Mouse (Mus musculus): ENCODE results near the gene Slc37a2.

Gene Slc37a2

DNA sequence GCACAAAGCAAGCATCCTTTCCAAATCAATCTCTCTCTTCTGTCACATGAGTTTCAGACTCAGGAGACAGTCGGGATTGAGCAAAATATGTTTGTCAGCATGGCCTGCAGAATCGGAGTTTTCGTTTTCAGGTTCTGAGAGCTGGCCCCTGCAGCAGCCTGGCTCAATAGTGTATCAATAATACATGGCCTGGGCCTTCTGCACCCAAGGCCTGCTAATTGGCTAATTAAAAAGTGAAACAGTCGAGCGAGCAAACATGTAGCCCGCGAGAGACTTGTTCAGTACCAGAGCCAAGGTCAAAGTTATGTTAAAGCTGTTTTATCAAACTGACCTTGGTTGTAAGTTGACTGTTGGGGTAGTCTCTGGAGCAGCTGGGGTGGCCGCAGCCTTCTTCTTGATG is 34.8 kb downstream of the Slc37a2 start:
- no peak for DNase-seq (ENCODE audit: extremely low spot score)

DNA sequence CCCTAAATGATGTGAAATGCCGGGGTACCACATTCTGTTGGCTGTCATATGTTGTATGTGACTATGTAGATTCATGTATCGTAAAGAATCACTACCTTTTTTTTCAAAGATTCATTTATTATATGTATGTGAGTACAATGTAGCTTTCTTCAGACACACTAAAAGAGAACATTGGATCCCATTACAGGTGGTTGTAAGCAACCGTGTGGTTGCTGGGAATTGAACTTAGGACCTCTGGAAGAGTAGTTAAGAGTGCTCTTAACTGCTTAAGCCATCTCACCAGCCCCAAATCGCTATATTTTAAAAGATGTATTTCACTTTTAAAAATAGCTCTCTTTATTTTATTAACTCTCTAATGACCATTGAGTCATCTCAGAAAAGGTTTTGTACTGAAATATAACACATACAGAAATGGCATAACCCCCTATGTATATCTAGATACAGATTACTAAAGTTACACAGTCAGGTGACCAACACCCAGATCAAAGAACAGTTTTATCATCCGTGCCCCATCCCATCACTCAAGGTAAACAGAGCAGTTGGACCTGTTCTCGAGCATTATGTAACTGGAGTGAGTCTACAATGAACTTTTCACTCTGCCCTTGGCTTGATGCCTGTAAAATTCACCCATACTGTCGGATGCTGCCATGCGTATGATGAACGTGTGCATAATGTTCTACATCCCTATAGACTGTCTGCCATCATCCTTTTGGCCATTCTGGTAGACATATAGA is 41.0 kb downstream of the Slc37a2 start:
- no peak for DNase-seq (ENCODE audit: extremely low spot score)

DNA sequence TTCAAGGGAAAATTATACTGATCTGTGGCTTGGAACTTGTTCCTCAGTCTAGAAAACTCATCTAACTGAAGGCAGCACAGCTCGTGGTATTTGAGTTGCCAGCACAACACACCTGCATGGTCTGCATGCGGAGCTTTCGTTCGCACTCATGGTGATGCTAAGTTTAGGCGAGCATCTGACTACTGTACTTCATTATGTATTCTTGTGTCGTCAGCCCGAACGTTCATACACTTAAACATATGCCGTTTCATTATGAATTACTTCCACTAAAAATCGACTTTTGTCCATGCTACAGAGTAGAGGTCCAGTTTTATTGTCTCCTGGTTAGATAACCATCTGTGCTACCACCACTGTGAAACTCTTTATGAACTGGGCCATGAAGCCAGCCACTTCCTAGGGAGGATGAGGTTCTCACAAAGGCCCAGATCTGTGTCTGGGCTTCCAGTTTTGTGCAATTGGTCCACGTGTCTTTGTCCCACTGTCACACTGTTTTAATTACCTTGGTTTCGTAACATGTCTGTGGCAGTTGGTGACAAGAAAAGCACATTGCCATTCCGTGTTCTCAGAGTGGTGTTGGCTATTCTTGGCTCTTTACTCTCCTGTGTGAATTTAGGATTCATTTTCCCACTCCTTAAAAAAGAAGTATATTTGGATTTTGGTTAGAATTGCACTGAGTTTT is 42.3 kb downstream of the Slc37a2 start:
- DNase-seq (ENCODE audit: extremely low spot score) = no peak

DNA sequence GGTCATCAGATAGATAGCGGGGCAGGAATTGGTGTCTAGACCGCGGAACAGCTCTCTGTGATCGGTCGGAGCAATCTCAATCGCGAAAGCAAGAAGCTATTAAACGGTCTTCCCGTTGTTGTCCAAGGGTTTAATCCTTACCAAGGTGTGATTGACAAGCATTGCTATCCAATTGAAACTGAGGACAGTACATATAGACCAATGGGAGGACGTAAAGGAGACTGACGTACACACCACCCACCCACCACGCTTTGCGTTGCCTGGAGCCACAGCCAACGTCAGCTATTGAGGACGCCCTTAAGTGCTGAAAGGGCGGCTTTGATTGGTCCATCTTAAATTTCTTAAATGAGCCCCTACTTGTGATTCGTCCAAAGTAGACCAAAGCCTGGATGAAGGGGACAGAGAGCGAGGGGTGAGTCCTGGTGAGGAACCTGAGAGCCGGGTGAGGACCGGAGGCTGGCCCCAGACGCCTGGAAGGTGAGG is 47.6 kb downstream of the Slc37a2 start, which contains the start of gene Tmem218:
Tmem218 (plus strand) TSS at position 295 of the 483 bp plus-strand sequence.
- peak; percentile 96 for DNase-seq (ENCODE audit: extremely low spot score)

DNA sequence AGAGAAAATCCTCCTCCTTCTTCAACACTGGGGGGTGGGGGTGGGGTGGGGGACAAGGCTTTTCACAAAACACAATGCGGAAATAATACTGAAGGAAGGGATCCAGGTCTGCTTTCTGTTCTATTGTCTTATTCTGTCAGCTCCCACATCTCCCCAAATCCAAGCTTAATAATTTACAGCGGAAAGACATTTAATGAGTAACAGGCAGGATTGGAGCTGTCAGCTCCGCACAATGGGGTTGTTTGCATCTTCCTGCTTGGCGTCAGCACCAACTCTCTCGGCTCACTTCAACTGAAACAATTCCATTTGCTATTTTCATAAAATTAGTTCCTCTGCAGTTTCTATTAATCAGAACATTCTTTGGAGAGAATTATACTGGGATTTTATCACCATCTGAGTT is 51.7 kb downstream of the Slc37a2 start:
- DNase-seq (ENCODE audit: extremely low spot score) = no peak

DNA sequence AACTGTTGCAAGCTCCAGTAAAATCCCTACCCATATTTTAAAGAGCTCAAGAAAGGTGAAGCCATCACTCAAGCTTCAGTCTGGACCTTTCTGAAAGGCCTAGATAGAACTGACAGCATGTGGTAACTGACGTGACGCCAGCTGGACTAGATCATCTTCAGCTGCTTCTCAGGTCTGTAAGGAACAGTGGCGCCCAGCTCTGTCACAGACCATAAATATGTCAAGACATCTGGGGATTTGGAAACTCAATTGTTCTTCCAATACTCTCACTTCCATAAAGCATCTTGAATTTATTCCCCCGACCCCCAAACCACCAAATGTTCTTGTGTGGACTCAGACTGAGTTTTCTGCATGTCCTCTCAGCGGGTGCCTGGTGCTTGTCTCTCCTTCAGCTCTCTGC is 55.1 kb downstream of the Slc37a2 start:
- no peak for DNase-seq (ENCODE audit: extremely low spot score)

DNA sequence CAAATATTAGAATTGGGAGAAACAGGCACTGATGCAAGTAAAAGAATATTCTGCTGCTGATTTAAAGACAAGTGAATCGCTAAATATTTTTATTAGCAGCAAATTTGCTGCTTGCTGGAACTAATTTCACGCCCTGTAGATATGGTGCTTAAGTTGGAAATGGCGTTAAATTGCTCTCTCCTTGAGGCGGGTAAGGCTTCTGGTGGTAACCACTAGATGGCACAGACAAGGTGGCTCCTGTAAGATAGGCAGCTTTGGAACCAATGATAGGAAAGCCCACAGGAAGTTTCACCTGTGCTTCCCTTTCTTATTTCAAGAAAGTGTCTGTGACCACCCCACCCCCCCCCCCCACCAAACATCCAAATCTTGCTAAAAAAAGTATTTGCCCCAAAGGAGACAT is 58.5 kb downstream of the Slc37a2 start:
- no peak for DNase-seq (ENCODE audit: extremely low spot score)

DNA sequence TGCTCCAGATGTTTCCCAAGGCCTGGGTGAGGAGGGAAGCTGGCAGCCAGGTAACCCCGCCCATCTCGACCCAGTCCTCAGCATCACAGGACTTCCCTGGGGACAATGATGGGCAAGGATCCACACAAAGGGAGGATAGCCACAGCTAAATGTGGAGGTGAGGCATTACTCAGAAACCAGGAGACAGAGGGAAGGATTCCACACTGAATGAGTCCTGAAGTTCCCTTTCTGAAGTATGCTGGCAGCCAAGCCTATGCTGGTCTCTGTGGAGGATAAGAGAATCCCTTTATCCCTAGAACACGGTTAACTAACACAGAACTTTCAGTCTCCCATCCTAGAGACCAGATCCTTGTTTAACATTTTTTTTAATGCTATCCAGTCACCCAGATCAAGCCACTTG is 67.5 kb downstream of the Slc37a2 start:
- DNase-seq (ENCODE audit: extremely low spot score) = no peak

DNA sequence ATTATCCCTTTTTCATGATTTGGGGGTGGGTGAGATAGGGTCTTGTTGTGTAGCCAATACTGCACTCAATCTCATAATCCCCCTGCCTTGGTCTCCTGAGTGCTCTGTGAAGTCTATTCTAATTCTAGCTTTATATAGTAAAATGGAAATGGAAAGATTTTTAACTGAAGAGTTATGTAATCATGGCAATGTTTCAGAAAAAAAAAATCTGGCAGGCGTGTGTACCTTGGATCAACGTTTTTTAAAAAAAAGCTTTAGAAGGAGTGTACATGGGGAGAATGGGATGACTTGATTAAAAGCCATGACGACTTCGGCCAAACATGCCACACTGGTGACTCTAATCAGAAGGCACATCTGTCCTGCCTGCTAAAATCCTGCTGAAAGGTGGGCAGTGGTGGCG is 68.1 kb downstream of the Slc37a2 start:
- DNase-seq (ENCODE audit: extremely low spot score) = no peak

DNA sequence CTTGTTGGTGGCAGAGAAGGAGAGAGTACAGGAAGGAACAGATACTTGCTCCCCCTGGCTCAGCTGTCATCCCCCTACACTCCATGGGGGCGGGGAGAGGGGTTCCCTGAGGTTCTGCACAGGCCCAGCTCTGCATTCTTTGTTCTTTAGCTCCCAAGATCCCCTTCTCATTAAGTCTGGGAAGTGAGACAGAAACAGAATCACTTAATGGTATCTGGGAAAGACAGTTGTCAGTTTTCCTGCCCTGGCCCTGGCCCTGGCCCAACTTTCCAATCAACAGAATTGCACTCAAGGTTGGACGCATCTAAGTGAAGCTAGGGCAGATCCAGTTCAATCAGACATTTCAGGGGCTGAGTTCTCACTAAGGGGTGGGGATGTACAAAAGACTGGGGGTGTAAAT is 72.4 kb downstream of the Slc37a2 start:
- DNase-seq (ENCODE audit: extremely low spot score) = no peak

DNA sequence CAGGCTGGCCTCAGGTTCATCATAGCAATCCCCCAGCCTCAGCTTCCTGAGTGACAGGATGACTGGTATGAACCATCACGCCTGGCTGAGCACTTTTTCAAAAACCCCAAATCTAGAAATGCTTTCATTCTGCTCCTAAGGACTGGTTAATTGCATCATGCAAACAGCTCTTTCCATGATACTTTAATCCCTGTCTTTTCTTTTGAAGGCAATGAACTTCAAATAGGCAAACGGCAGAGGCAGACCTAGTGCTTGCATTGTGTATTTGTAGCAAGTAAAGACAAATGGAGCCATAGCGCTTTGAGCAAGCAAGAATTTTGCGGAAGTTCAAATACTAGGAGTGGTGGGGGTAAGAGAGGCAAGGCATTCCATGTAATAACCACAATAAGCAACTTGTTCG is 73.9 kb downstream of the Slc37a2 start:
- no peak for DNase-seq (ENCODE audit: extremely low spot score)

DNA sequence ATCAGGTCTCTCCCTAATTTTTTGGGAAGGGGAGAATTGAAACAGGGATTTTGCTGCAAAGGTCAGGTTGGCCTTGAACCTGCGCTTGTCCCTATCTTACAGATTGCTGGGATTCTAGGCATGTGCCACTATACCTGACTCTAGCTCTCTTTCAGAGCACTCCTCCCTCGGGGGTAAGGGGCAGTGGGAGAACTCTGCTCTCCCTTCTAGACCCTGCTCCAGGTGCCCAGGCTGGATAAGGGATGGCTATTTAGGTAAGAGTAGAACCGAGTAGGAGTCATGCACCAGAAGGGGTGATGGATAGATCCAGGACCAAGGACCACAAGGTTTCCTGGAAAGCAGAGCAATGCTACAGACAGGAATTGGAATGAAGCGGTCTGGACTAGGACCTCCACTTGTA is 75.9 kb downstream of the Slc37a2 start:
- DNase-seq (ENCODE audit: extremely low spot score) = no peak

DNA sequence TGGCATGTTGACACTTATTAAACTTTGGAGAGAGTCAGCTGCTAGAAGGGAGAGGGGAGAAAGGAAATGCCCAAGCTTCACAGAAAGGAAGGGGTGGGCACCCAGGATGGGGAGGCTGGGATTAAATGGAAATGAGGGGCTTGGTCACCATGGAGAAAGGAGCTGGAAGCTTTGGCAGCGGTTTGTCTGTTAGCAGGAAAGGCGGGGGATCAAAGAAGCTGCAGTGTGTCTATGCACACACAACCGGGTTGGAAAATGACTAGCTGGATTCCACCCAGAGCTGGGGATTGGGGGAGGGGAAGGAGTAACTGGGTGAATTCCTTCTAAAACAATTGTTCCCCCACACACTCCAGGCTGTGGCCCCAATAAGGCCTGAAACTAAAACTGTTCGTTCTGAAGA is 76.6 kb downstream of the Slc37a2 start:
- DNase-seq (ENCODE audit: extremely low spot score) = peak; percentile 39

Measured in embryo, embryonic 9.5 days (tissue).